Mouse (Mus musculus): ENCODE measurements around the gene Nt5c2. TPM values are rescaled to one million over a fixed set of nuclear protein-coding genes. Genes with fewer than 3 reads are reported as not detected.

Gene Nt5c2
- polyA plus RNA-seq, 2 experiments = 32.9 to 67.1 TPM

DNA sequence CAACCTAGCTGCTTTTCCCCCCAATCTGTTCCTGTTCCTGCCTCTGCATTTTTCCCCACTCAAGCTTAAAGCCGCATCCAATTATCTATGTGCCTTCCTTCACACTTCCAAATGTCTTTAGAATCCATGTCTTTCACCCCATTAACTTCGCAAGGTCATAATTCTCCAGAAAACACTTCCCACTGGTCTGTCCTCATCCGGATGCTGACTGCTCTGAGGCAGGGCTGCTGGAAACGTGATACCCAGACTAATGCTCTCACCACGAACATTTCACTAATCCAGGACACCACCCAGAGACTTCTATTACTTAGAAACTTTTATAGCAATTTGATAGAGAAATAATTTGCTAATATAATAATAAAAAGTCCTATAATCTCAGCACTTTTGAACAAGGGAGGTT, 84.9 kb downstream of the Nt5c2 start:
- Histone ChIP-seq H3K27ac (replicated peaks; ENCODE audit: low read depth, low read length) (no peak overlapping the region), H3K4me2 (replicated peaks; ENCODE audit: low read depth, low read length, severe bottlenecking) (no peak overlapping the region), H3K4me3 (replicated peaks; ENCODE audit: low read length) (no peak overlapping the region), H3K9me3 (ENCODE audit: control insufficient read depth, low read length) (no peaks in the 10 kb centered on the region), H3K9ac (ENCODE audit: low read depth, low read length, severe bottlenecking) (no peak overlapping the region), H3K4me1 (ENCODE audit: control insufficient read depth, insufficient read depth, low read length) (peaks cover 5% of the 10 kb centered on the region; the same call in 1 of the 2 replicates), H3K27me3 (ENCODE audit: control insufficient read depth, insufficient read depth, low read length) (no peaks in the 10 kb centered on the region), H3K36me3 (ENCODE audit: control insufficient read depth, insufficient read depth, low read length) (no peaks in the 10 kb centered on the region)
- no peak for TF ChIP-seq POLR2A (IDR thresholded peaks at IDR 0.05; ENCODE audit: borderline replicate concordance, extremely low read depth, insufficient read depth, insufficient read length)
- 46% methylated on average over 5 of the region's 5 CpGs for WGBS
- no peak for ATAC-seq (ENCODE audit: low FRiP score, low read depth)
- DNase-seq (ENCODE audit: low spot score) = no peak

DNA sequence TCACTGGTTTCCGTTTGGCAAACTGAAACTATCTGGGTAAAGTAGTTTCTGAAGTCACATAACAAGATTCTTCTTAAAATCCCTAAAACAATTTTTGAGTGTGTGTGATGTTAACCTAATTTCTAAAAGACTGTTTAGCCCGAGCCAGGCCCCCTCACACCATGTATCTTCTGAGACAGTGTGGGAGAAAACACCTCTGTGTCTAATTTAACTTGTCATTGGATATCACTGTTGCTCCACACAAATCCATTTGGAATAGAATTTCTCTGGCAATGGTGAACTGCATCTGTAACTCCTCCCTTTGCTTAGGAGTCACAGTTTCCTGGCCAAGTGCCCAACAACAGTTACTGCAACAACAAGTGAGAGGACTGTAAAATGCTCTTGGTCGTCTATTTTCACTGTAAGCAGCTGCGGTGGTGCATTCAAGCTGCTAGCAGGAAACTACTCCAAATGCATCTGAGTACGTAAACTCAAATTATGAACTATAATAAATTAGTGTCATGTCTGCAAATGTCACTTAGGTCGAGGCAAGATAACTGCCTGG, 85.8 kb downstream of the Nt5c2 start:
- DNase-seq (ENCODE audit: low spot score) (peak; percentile 93), ATAC-seq (ENCODE audit: low FRiP score, low read depth) (peak; percentile 44)
- H3K4me3 ChIP-seq (replicated peaks; ENCODE audit: low read length) = no peak overlapping the region
- no peaks in the 10 kb centered on the region for H3K9me3 ChIP-seq (ENCODE audit: control insufficient read depth, low read length)
- H3K9ac ChIP-seq (ENCODE audit: low read depth, low read length, severe bottlenecking) = no peak overlapping the region
- no peak for TF ChIP-seq POLR2A (IDR thresholded peaks at IDR 0.05; ENCODE audit: borderline replicate concordance, extremely low read depth, insufficient read depth, insufficient read length)
- 0 out of 2 replicates have a peak overlapping the region, but pooled peaks have one; percentile 52 for H3K27ac ChIP-seq (replicated peaks; ENCODE audit: low read depth, low read length)
- H3K4me2 ChIP-seq (replicated peaks; ENCODE audit: low read depth, low read length, severe bottlenecking) = no peak overlapping the region
- H3K4me1 ChIP-seq (ENCODE audit: control insufficient read depth, insufficient read depth, low read length) = peaks cover 5% of the 10 kb centered on the region; the same call in 1 of the 2 replicates
- no peaks in the 10 kb centered on the region for H3K36me3 ChIP-seq (ENCODE audit: control insufficient read depth, insufficient read depth, low read length)
- 27% methylated on average over 6 of the region's 6 CpGs for WGBS
- H3K27me3 ChIP-seq (ENCODE audit: control insufficient read depth, insufficient read depth, low read length) = no peaks in the 10 kb centered on the region

DNA sequence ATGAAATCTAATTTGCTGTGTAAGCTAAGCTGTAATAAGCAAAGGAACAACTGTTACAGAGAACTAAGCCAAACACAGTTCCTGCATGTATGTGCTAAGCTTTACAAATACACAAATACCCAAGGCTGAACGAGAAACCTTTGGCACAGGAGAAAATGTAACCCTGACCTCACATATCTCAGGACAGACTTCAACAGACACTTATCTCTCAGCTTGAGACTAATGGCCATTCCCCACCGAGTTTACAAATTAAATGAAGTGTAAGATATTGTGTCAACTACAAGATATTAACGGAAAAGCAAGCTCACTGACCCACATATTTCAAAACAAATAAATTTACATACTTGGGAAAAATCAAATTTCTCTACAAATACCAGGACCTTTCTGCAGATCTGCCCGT, 86.8 kb downstream of the Nt5c2 start:
- H3K27ac ChIP-seq (replicated peaks; ENCODE audit: low read depth, low read length) = no peak overlapping the region
- H3K4me1 ChIP-seq (ENCODE audit: control insufficient read depth, insufficient read depth, low read length) = peaks cover 5% of the 10 kb centered on the region; the same call in 1 of the 2 replicates
- DNase-seq (ENCODE audit: low spot score) (no peak), ATAC-seq (ENCODE audit: low FRiP score, low read depth) (no peak)
- no peaks in the 10 kb centered on the region for H3K27me3 ChIP-seq (ENCODE audit: control insufficient read depth, insufficient read depth, low read length)
- no peak overlapping the region for H3K9ac ChIP-seq (ENCODE audit: low read depth, low read length, severe bottlenecking)
- H3K4me2 ChIP-seq (replicated peaks; ENCODE audit: low read depth, low read length, severe bottlenecking) = no peak overlapping the region
- H3K9me3 ChIP-seq (ENCODE audit: control insufficient read depth, low read length) = no peaks in the 10 kb centered on the region
- WGBS = 65% methylated on average over 4 of the region's 4 CpGs
- TF ChIP-seq POLR2A (IDR thresholded peaks at IDR 0.05; ENCODE audit: borderline replicate concordance, extremely low read depth, insufficient read depth, insufficient read length) = no peak
- no peak overlapping the region for H3K4me3 ChIP-seq (replicated peaks; ENCODE audit: low read length)
- H3K36me3 ChIP-seq (ENCODE audit: control insufficient read depth, insufficient read depth, low read length) = no peaks in the 10 kb centered on the region

- WGBS = 45% methylated on average over 5 of the region's 5 CpGs
- H3K27me3 ChIP-seq (ENCODE audit: control insufficient read depth, insufficient read depth, low read length) = no peaks in the 10 kb centered on the region
- peaks cover 5% of the 10 kb centered on the region; the same call in 1 of the 2 replicates for H3K4me1 ChIP-seq (ENCODE audit: control insufficient read depth, insufficient read depth, low read length)
- TF ChIP-seq POLR2A (IDR thresholded peaks at IDR 0.05; ENCODE audit: borderline replicate concordance, extremely low read depth, insufficient read depth, insufficient read length) = no peak
- H3K4me3 ChIP-seq (replicated peaks; ENCODE audit: low read length) = no peak overlapping the region
- ATAC-seq (ENCODE audit: low FRiP score, low read depth) = no peak
- no peak overlapping the region for H3K4me2 ChIP-seq (replicated peaks; ENCODE audit: low read depth, low read length, severe bottlenecking)
- H3K36me3 ChIP-seq (ENCODE audit: control insufficient read depth, insufficient read depth, low read length) = no peaks in the 10 kb centered on the region; the same call in 1 of the 2 replicates
- DNase-seq (ENCODE audit: low spot score) = peak; percentile 18
- no peak overlapping the region for H3K9ac ChIP-seq (ENCODE audit: low read depth, low read length, severe bottlenecking)
- 0 out of 2 replicates have a peak overlapping the region, but pooled peaks have one; percentile 33 for H3K27ac ChIP-seq (replicated peaks; ENCODE audit: low read depth, low read length)
- H3K9me3 ChIP-seq (ENCODE audit: control insufficient read depth, low read length) = no peaks in the 10 kb centered on the region
These were observed 88.0 kb downstream of the Nt5c2 start for GRCm38 (mm10) chr19:46926951-46927350.

GRCm38 (mm10) chr19:46926357-46926756, 88.6 kb downstream of the Nt5c2 start:
- H3K4me3 ChIP-seq (replicated peaks; ENCODE audit: low read length) = no peak overlapping the region
- H3K36me3 ChIP-seq (ENCODE audit: control insufficient read depth, insufficient read depth, low read length) = no peaks in the 10 kb centered on the region; the same call in 1 of the 2 replicates
- H3K4me1 ChIP-seq (ENCODE audit: control insufficient read depth, insufficient read depth, low read length) = peaks cover 5% of the 10 kb centered on the region; the same call in 1 of the 2 replicates
- H3K9ac ChIP-seq (ENCODE audit: low read depth, low read length, severe bottlenecking) = no peak overlapping the region
- no peaks in the 10 kb centered on the region for H3K27me3 ChIP-seq (ENCODE audit: control insufficient read depth, insufficient read depth, low read length)
- no peak overlapping the region for H3K27ac ChIP-seq (replicated peaks; ENCODE audit: low read depth, low read length)
- ATAC-seq (ENCODE audit: low FRiP score, low read depth) (no peak), DNase-seq (ENCODE audit: low spot score) (no peak)
- no peaks in the 10 kb centered on the region for H3K9me3 ChIP-seq (ENCODE audit: control insufficient read depth, low read length)
- H3K4me2 ChIP-seq (replicated peaks; ENCODE audit: low read depth, low read length, severe bottlenecking) = no peak overlapping the region
- 67% methylated on average over 4 of the region's 4 CpGs for WGBS
- TF ChIP-seq POLR2A (IDR thresholded peaks at IDR 0.05; ENCODE audit: borderline replicate concordance, extremely low read depth, insufficient read depth, insufficient read length) = no peak

All from limb, embryonic 14.5 days (tissue).